Mouse (Mus musculus) ES-E14 (cell line): ENCODE measurements around the gene Sh3bgrl. TPM values are rescaled to one million over a fixed set of nuclear protein-coding genes. Genes with fewer than 3 reads are reported as not detected.

Source experiments
- DNase-seq: peaks from one replicate; pipeline ENCODE4 v3.0.0-alpha.2; 2013; ENCODE audit warnings: low read depth, low spot score
- H3K27ac ChIP-seq: 2 replicates; pipeline ENCODE4 v1.5.1; 2012; ENCODE audit warnings: low read depth, mild to moderate bottlenecking, low read length, moderate library complexity, mixed read lengths; ENCODE audit not compliant: poor library complexity, insufficient read depth, severe bottlenecking
- H3K36me3 ChIP-seq: 2 replicates; pipeline ENCODE4 v1.6.1; 2012; ENCODE audit warnings: mild to moderate bottlenecking, low read length, moderate library complexity, mixed read lengths; ENCODE audit not compliant: control insufficient read depth, poor library complexity, insufficient read depth, severe bottlenecking
- H3K4me1 ChIP-seq, 2 experiments: fragments of 150-350 bp in 1 of 2; sonication (generic) in 1 of 2; 2 replicates each; pipeline ENCODE4 v1.6.1; 2012; ENCODE audit warnings: low read length in 2 of 2, mild to moderate bottlenecking in 1 of 2, mixed read lengths in 1 of 2; ENCODE audit not compliant: control insufficient read depth in 2 of 2, insufficient read depth in 2 of 2, poor library complexity in 1 of 2
- H3K4me3 ChIP-seq, 2 experiments: fragments of 150-350 bp in 1 of 2; sonication (generic) in 1 of 2; 2 replicates each; pipeline ENCODE4 v1.5.1; 2012; ENCODE audit warnings: low read length in 2 of 2, low read depth in 1 of 2, mild to moderate bottlenecking in 1 of 2, mixed read lengths in 1 of 2; ENCODE audit not compliant: insufficient read depth in 1 of 2, poor library complexity in 1 of 2, severe bottlenecking in 1 of 2
- H3K9ac ChIP-seq: 2 replicates; pipeline ENCODE4 v1.6.1; 2012; ENCODE audit warnings: low read depth, mild to moderate bottlenecking, low read length, mixed read lengths; ENCODE audit not compliant: poor library complexity, insufficient read depth, severe bottlenecking
- H3K9me3 ChIP-seq: fragments of 150-350 bp; sonication (generic); 2 replicates; pipeline ENCODE4 v1.6.1; 2012; ENCODE audit warnings: low read depth, mild to moderate bottlenecking, low read length; ENCODE audit not compliant: control insufficient read depth, insufficient read depth
- CHD2 ChIP-seq: IDR thresholded peaks from 2 replicates; pipeline ENCODE4 v1.6.1; 2014; ENCODE audit warnings: mild to moderate bottlenecking, low read depth, low read length, inconsistent platforms
- HCFC1 ChIP-seq: IDR thresholded peaks from 2 replicates; pipeline ENCODE4 v1.6.1; 2012; ENCODE audit warnings: low read length, inconsistent platforms, borderline replicate concordance; ENCODE audit not compliant: insufficient read depth
- MAFK ChIP-seq: IDR thresholded peaks from 2 replicates; pipeline ENCODE4 v1.6.1; 2014; ENCODE audit warnings: mild to moderate bottlenecking, low read depth, low read length, inconsistent platforms; ENCODE audit not compliant: insufficient read depth
- ZC3H11A ChIP-seq: IDR thresholded peaks from 2 replicates; pipeline ENCODE4 v1.6.1; 2012; ENCODE audit warnings: low read depth, mild to moderate bottlenecking, inconsistent platforms, low read length, borderline replicate concordance
- ZNF384 ChIP-seq: IDR thresholded peaks from 2 replicates; pipeline ENCODE4 v1.6.1; 2012; ENCODE audit warnings: low read depth, low read length, inconsistent platforms
- in situ Hi-C, 2 experiments: fragments of 600-800 bp; cut with MboI; formaldehyde crosslinking; loops; one replicate each; pipeline ENCODE4 v1.15.1; 2025; ENCODE audit warnings: low sequenced_read_pairs in 2 of 2, inconsistent platforms in 1 of 2; ENCODE audit not compliant: unreplicated experiment in 2 of 2
- total RNA-seq: library from RNA; depleted of rRNA; stranded (reverse); fragments of 300-350 nt; gene quantifications from 2 replicates; pipeline ENCODE4 v1.2.3, GENCODE M21; 2012

Sh3bgrl gene
- total RNA-seq, 1 experiment = 13.6 TPM

GRCm38 (mm10) chrX:109142281-109142680 lies 47.1 kb downstream of the Sh3bgrl start:
- Histone ChIP-seq H3K9me3 (no peaks in the 10 kb centered on the region), H3K9ac (no peak overlapping the region), H3K4me1 (no peaks in the 10 kb centered on the region), H3K4me3 (no peak overlapping the region), H3K36me3 (no peaks in the 10 kb centered on the region), H3K27ac (no peak overlapping the region)
- TF ChIP-seq MAFK (no peak), ZC3H11A (no peak), HCFC1 (no peak), ZNF384 (no peak), CHD2 (no peak)
- in situ Hi-C loops = no loop called here
- DNase-seq = no peak

GRCm38 (mm10) chrX:109145779-109146178 lies 50.6 kb downstream of the Sh3bgrl start:
- no peaks in the 10 kb centered on the region for H3K36me3 ChIP-seq
- no peaks in the 10 kb centered on the region for H3K9me3 ChIP-seq
- TF ChIP-seq MAFK (no peak), ZNF384 (no peak), CHD2 (no peak), HCFC1 (no peak), ZC3H11A (no peak)
- no peak overlapping the region for H3K27ac ChIP-seq
- no peak overlapping the region for H3K4me3 ChIP-seq
- no peak overlapping the region for H3K9ac ChIP-seq
- no peak for DNase-seq
- in situ Hi-C loops = no loop called here
- H3K4me1 ChIP-seq = no peaks in the 10 kb centered on the region

- Histone ChIP-seq H3K4me3 (no peak overlapping the region), H3K4me1 (no peaks in the 10 kb centered on the region)
- in situ Hi-C loops = no loop called here
Observed at GRCm38 (mm10) chrX:109147108-109147507, 51.9 kb downstream of the Sh3bgrl start.

GRCm38 (mm10) chrX:109151228-109151627 lies 56.1 kb downstream of the Sh3bgrl start:
- no peak for TF ChIP-seq ZNF384
- no peak for TF ChIP-seq HCFC1

More at GRCm38 (mm10) chrX:109147108-109147507, 51.9 kb downstream of the Sh3bgrl start:
- TF ChIP-seq CHD2 (no peak), ZC3H11A (no peak), HCFC1 (no peak), MAFK (no peak), ZNF384 (no peak)
- no peak for DNase-seq
- no peaks in the 10 kb centered on the region for H3K9me3 ChIP-seq
- no peak overlapping the region for H3K27ac ChIP-seq
- no peak overlapping the region for H3K9ac ChIP-seq
- no peaks in the 10 kb centered on the region for H3K36me3 ChIP-seq

GRCm38 (mm10) chrX:109160326-109160725 lies 65.2 kb downstream of the Sh3bgrl start:
- Histone ChIP-seq H3K27ac (no peak overlapping the region), H3K4me1 (no peaks in the 10 kb centered on the region), H3K4me3 (no peak overlapping the region), H3K36me3 (no peaks in the 10 kb centered on the region), H3K9ac (no peak overlapping the region), H3K9me3 (no peaks in the 10 kb centered on the region)
- in situ Hi-C loops = no loop called here
- TF ChIP-seq MAFK (no peak), CHD2 (no peak), ZNF384 (no peak), HCFC1 (no peak), ZC3H11A (no peak)
- no peak for DNase-seq

More at GRCm38 (mm10) chrX:109151228-109151627, 56.1 kb downstream of the Sh3bgrl start:
- in situ Hi-C loops = no loop called here
- Histone ChIP-seq H3K36me3 (no peaks in the 10 kb centered on the region), H3K9ac (no peak overlapping the region), H3K27ac (no peak overlapping the region), H3K9me3 (no peaks in the 10 kb centered on the region), H3K4me1 (no peaks in the 10 kb centered on the region), H3K4me3 (no peak overlapping the region)
- no peak for DNase-seq
